Comparison of ENCODE assay signal across 9 mouse cellular contexts in genomic region chr15:94213393-94213792, GRCm38 (mm10).
DNase-seq lines count a peak whose midpoint lies in the region; ATAC-seq and TF ChIP-seq lines count a peak whose summit lies in the region.
"Had no signal": no experiment of that assay in that cellular context is flagged by ENCODE, and none has a peak within 500 bp of the region (broad histone marks: within the 10 kb centered on the region; RNA-seq: fewer than 3 reads in every experiment).

No protein-coding gene starts in this region.

- POLR2A ChIA-PET in Patski (lab: Charles Lee), result no interaction called here

- H3K4me3 ChIP-seq in layer of hippocampus, adult 2 months, result no peak overlapping the region
- H3K4me3 ChIP-seq: liver, embryonic 12.5 days had no signal

- in situ Hi-C loops in Patski (cut with MboI; ENCODE audit: low pct_unique_long_range_greater_than_20kb), result loop anchor here (5.0 to 10.0 kb wide), 5 partner anchors 469 to 949 kb away; no protein-coding TSS in a partner anchor

- H3K27me3 ChIP-seq in Patski, result no peaks in the 10 kb centered on the region
- H3K27me3 ChIP-seq: liver, embryonic 12.5 days had no signal

- no peak overlapping the region for H3K27ac ChIP-seq in layer of hippocampus, adult 2 months
- H3K27ac ChIP-seq: liver, embryonic 12.5 days had no signal

- TF ChIP-seq CTCF in layer of hippocampus, adult 2 months (conservative IDR thresholded peaks at IDR 0.05), result peak; percentile 91
- TF ChIP-seq CTCF in Patski (IDR thresholded peaks at IDR 0.05), result peak; percentile 50

- CTCF ChIA-PET in Patski (lab: Charles Lee), result interaction anchor here (0.9 to 1.7 kb wide), 8 partner anchors 50 to 776 kb away, joined by 3 to 7 read pairs (median 3); no protein-coding TSS in a partner anchor

- no peak for DNase-seq in layer of hippocampus, adult 2 months (ENCODE audit: low spot score in 2 of 2)
- no peak for DNase-seq in layer of hippocampus, postnatal 25 days (ENCODE audit: extremely low spot score in 1 of 2, low spot score in 1 of 2)
- no peak for DNase-seq in Patski (ENCODE audit: low read depth, low spot score)
- no peak for DNase-seq in spleen, postnatal 10 days (ENCODE audit: low spot score in 2 of 2)
- DNase-seq in heart, adult 8-10 months (ENCODE audit: low spot score), result no peak
- DNase-seq: cerebellum, adult 9-10 months had no signal

- ATAC-seq in CD4-positive, CD25-positive, alpha-beta regulatory T cell, adult 4 months, result peak; percentile 69
- no peak for ATAC-seq in Patski
- ATAC-seq in inflammation-experienced regulatory T-cells, adult 6 months, result peak; percentile 70
- ATAC-seq: liver, embryonic 12.5 days had no signal
